Mouse (Mus musculus): ENCODE results near the gene Anpep. TPM values are rescaled to one million over a fixed set of nuclear protein-coding genes. Genes with fewer than 3 reads are reported as not detected.

The Anpep gene
- total and polyA plus RNA-seq, 3 experiments, result 7.6 to 77.2 (median 40.2) TPM

DNA sequence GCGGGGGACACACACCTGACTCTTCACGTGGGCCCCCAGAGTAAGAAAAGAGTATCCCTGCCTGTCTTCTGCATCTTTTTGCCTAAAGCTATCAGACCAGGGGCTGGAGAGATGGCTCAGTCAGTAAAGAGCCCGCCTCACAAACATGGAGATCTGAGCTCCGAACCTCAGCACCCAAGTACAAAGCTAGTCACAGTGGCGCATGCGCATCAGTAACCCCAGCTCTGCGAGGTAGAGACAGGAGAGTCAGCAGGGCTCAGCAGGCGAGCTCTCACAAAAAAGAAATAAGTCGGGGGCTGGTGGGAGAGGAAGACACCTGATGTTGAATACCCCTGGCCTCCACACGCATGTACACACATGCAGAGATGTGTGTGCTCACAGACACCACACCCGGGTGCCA, 40.9 kb downstream of the Anpep start:
- Histone ChIP-seq H3K27me3 (ENCODE audit: control insufficient read depth in 1 of 2, insufficient read depth in 2 of 2, low read length in 2 of 2) (no peaks in the 10 kb centered on the region), H3K36me3 (ENCODE audit: control insufficient read depth in 1 of 2, insufficient read depth in 2 of 2, low read length in 2 of 2) (peaks cover 0 to 11% of the 10 kb centered on the region in 2 experiments; a peak in 2 of 4 replicates), H3K4me1 (ENCODE audit: control insufficient read depth in 1 of 2, insufficient read depth in 2 of 2, low read length in 2 of 2) (peaks cover 8 to 15% of the 10 kb centered on the region in 2 experiments), H3K9ac (ENCODE audit: control insufficient read depth, low read depth, low read length, poor library complexity, severe bottlenecking) (peak overlapping the region; percentile 17; the same call in 1 of the 2 replicates), H3K9me3 (replicated peaks; ENCODE audit: insufficient read depth, low read length) (no peaks in the 10 kb centered on the region), H3K79me2 (ENCODE audit: control insufficient read depth, insufficient read depth, low read length, poor library complexity) (no peaks in the 10 kb centered on the region), H3K27ac (ENCODE audit: control insufficient read depth, low read depth, low read length) (peak overlapping the region; percentile 36; the same call in 1 of the 2 replicates), H3K4me3 (ENCODE audit: control insufficient read depth in 1 of 2, insufficient read depth in 1 of 2, low read depth in 2 of 2, low read length in 2 of 2) (no peak overlapping the region)
- no peak for TF ChIP-seq EP300 (IDR thresholded peaks at IDR 0.05; ENCODE audit: low read depth in 1 of 2, low read length in 2 of 2)
- no peak for TF ChIP-seq MEF2A (IDR thresholded peaks at IDR 0.05; ENCODE audit: extremely low read depth, insufficient replicate concordance, low read depth, low read length, poor library complexity, severe bottlenecking)
- TF ChIP-seq MXI1 (IDR thresholded peaks at IDR 0.05; ENCODE audit: low read depth, low read length), result no peak
- no peak for DNase-seq (ENCODE audit: low read depth, low spot score)

DNA sequence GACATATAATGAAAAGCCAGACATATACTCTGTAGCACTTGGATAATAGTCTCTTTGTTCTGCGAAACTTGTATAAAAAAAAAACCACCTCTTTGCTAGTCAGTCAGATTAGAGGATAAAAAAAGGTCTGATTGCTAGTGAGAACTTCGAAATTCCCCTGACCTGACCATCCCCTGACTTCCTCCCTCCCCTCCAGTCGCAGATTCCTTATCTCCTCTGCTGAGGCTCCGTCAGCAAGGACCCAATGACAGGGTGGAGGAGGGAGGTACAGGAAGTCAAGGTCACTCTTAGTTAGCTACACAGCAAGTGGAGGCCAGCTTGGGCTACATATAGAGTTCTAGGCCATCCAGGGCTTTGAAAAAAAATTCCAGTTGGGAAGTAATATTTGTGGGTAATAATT, 41.3 kb downstream of the Anpep start:
- peaks cover 12 to 15% of the 10 kb centered on the region in 2 experiments for H3K4me1 ChIP-seq (ENCODE audit: control insufficient read depth in 1 of 2, insufficient read depth in 2 of 2, low read length in 2 of 2)
- no peak overlapping the region for H3K4me3 ChIP-seq (ENCODE audit: control insufficient read depth in 1 of 2, insufficient read depth in 1 of 2, low read depth in 2 of 2, low read length in 2 of 2)
- peak overlapping the region; percentile 17; the same call in 1 of the 2 replicates for H3K9ac ChIP-seq (ENCODE audit: control insufficient read depth, low read depth, low read length, poor library complexity, severe bottlenecking)
- H3K9me3 ChIP-seq (replicated peaks; ENCODE audit: insufficient read depth, low read length), result no peaks in the 10 kb centered on the region
- H3K27me3 ChIP-seq (ENCODE audit: control insufficient read depth in 1 of 2, insufficient read depth in 2 of 2, low read length in 2 of 2), result no peaks in the 10 kb centered on the region
- peaks cover 0 to 11% of the 10 kb centered on the region in 2 experiments; a peak in 2 of 4 replicates for H3K36me3 ChIP-seq (ENCODE audit: control insufficient read depth in 1 of 2, insufficient read depth in 2 of 2, low read length in 2 of 2)
- TF ChIP-seq MAZ (IDR thresholded peaks at IDR 0.05; ENCODE audit: low read depth, low read length) (peak; percentile 64; the same call in 1 of the 2 replicates), ELF1 (IDR thresholded peaks at IDR 0.05; ENCODE audit: low read depth, low read length) (0 out of 2 replicates have a peak, but pooled peaks have one; percentile 15), RCOR1 (IDR thresholded peaks at IDR 0.05; ENCODE audit: low read depth, low read length) (peak; percentile 36; the same call in 1 of the 2 replicates), MAX (IDR thresholded peaks at IDR 0.05; ENCODE audit: low read length) (no peak), ZNF384 (IDR thresholded peaks at IDR 0.05; ENCODE audit: low read depth, low read length) (peak; percentile 68), GATA1 (IDR thresholded peaks at IDR 0.05; ENCODE audit: low read depth, low read length) (peak; percentile 85), CHD2 (IDR thresholded peaks at IDR 0.05; ENCODE audit: low read length) (no peak), EP300 (IDR thresholded peaks at IDR 0.05; ENCODE audit: low read depth in 1 of 2, low read length in 2 of 2) (peak; percentile 25 to 59; a peak in 3 of 4 replicates), HCFC1 (IDR thresholded peaks at IDR 0.05; ENCODE audit: low read depth, low read length) (0 out of 2 replicates have a peak, but pooled peaks have one; percentile 31), ETS1 (IDR thresholded peaks at IDR 0.05; ENCODE audit: low read depth, low read length) (peak; percentile 33; the same call in 1 of the 2 replicates), TBP (IDR thresholded peaks at IDR 0.05; ENCODE audit: low read depth, low read length) (no peak)
- H3K79me2 ChIP-seq (ENCODE audit: control insufficient read depth, insufficient read depth, low read length, poor library complexity), result no peaks in the 10 kb centered on the region
- H3K27ac ChIP-seq (ENCODE audit: control insufficient read depth, low read depth, low read length), result peak overlapping the region; percentile 36; the same call in 1 of the 2 replicates
- DNase-seq (ENCODE audit: low read depth, low spot score), result peak; percentile 61

- TF ChIP-seq RAD21 (IDR thresholded peaks at IDR 0.05; ENCODE audit: low read depth, low read length) (no peak), JUND (IDR thresholded peaks at IDR 0.05; ENCODE audit: low read depth, low read length) (no peak), USF2 (IDR thresholded peaks at IDR 0.05; ENCODE audit: borderline replicate concordance in 1 of 2, insufficient read depth in 1 of 2, low read depth in 1 of 2, low read length in 2 of 2) (no peak), CHD2 (IDR thresholded peaks at IDR 0.05; ENCODE audit: low read length) (no peak), ZMIZ1 (IDR thresholded peaks at IDR 0.05; ENCODE audit: low read depth, low read length) (no peak), POLR2AphosphoS5 (IDR thresholded peaks at IDR 0.05; ENCODE audit: borderline replicate concordance, low read depth, low read length) (no peak), UBTF (IDR thresholded peaks at IDR 0.05; ENCODE audit: borderline replicate concordance, insufficient read depth, low read depth, low read length) (no peak), USF1 (IDR thresholded peaks at IDR 0.05; ENCODE audit: low read depth, low read length) (no peak), TBP (IDR thresholded peaks at IDR 0.05; ENCODE audit: low read depth, low read length) (no peak), NRF1 (IDR thresholded peaks at IDR 0.05; ENCODE audit: insufficient read depth, low read depth, low read length, poor library complexity, severe bottlenecking) (no peak), MXI1 (IDR thresholded peaks at IDR 0.05; ENCODE audit: low read depth, low read length) (no peak), MAZ (IDR thresholded peaks at IDR 0.05; ENCODE audit: low read depth, low read length) (no peak), TCF12 (IDR thresholded peaks at IDR 0.05; ENCODE audit: low read depth, low read length) (no peak), MAX (IDR thresholded peaks at IDR 0.05; ENCODE audit: low read length) (no peak)
- H3K4me3 ChIP-seq (ENCODE audit: control insufficient read depth in 1 of 2, insufficient read depth in 1 of 2, low read depth in 2 of 2, low read length in 2 of 2), result peak overlapping the region; percentile 19 to 31; a peak in 2 of 4 replicates
- H3K27me3 ChIP-seq (ENCODE audit: control insufficient read depth in 1 of 2, insufficient read depth in 2 of 2, low read length in 2 of 2), result no peaks in the 10 kb centered on the region
- no peaks in the 10 kb centered on the region for H3K9me3 ChIP-seq (replicated peaks; ENCODE audit: insufficient read depth, low read length)
- no peak overlapping the region for H3K27ac ChIP-seq (ENCODE audit: control insufficient read depth, low read depth, low read length)
- peak overlapping the region; percentile 39 for H3K9ac ChIP-seq (ENCODE audit: control insufficient read depth, low read depth, low read length, poor library complexity, severe bottlenecking)
- DNase-seq (ENCODE audit: low read depth, low spot score), result peak; percentile 21
- H3K79me2 ChIP-seq (ENCODE audit: control insufficient read depth, insufficient read depth, low read length, poor library complexity), result no peaks in the 10 kb centered on the region
- H3K4me1 ChIP-seq (ENCODE audit: control insufficient read depth in 1 of 2, insufficient read depth in 2 of 2, low read length in 2 of 2), result peaks cover 15 to 22% of the 10 kb centered on the region in 2 experiments
- H3K36me3 ChIP-seq (ENCODE audit: control insufficient read depth in 1 of 2, insufficient read depth in 2 of 2, low read length in 2 of 2), result peaks cover 0 to 13% of the 10 kb centered on the region in 2 experiments; a peak in 2 of 4 replicates
These were observed 42.5 kb downstream of the Anpep start for GRCm38 (mm10) chr7:79818321-79818720.
